Mouse (Mus musculus) forebrain, embryonic 11.5 days (tissue): ENCODE measurements around the gene Ttpal. TPM values are rescaled to one million over a fixed set of nuclear protein-coding genes. Genes with fewer than 3 reads are reported as not detected.
A peak's percentile ranks its signal among the peaks of the same experiment; 100 is the strongest.

Source experiments
- ATAC-seq: fragments of 200-750 bp; cut with Nextera tagmentation; replicated peaks from 2 replicates; pipeline ENCODE4 v1.8.0; 2017; ENCODE audit warnings: moderate TSS enrichment; ENCODE audit not compliant: low FRiP score
- DNase-seq: peaks from one replicate; pipeline ENCODE4 v3.0.0-alpha.2; 2017; ENCODE audit warnings: low spot score
- H3K27ac ChIP-seq: fragments of 300-500 bp; sonication (generic); 2 replicates; pipeline ENCODE4 v1.5.1; 2014; ENCODE audit warnings: low read depth, low read length
- H3K27me3 ChIP-seq: fragments of 300-500 bp; sonication (generic); 2 replicates; pipeline ENCODE4 v1.6.1; 2014; ENCODE audit warnings: mild to moderate bottlenecking, low read length, mixed read lengths; ENCODE audit not compliant: control insufficient read depth, insufficient read depth
- H3K36me3 ChIP-seq: fragments of 300-500 bp; sonication (generic); 2 replicates; pipeline ENCODE4 v1.6.1; 2014; ENCODE audit warnings: mild to moderate bottlenecking, low read length, moderate library complexity, mixed read lengths; ENCODE audit not compliant: control insufficient read depth, insufficient read depth
- H3K4me1 ChIP-seq: fragments of 300-500 bp; sonication (generic); replicated peaks from 2 replicates; pipeline ENCODE4 v1.6.1; 2014; ENCODE audit warnings: low read length, mixed read lengths; ENCODE audit not compliant: control insufficient read depth, insufficient read depth
- H3K4me2 ChIP-seq: fragments of 300-500 bp; sonication (generic); 2 replicates; pipeline ENCODE4 v1.6.1; 2014; ENCODE audit warnings: low read depth, mild to moderate bottlenecking, low read length, moderate library complexity, mixed read lengths; ENCODE audit not compliant: severe bottlenecking
- H3K4me3 ChIP-seq: fragments of 300-500 bp; sonication (generic); 2 replicates; pipeline ENCODE4 v1.5.1; 2014; ENCODE audit warnings: low read depth, low read length
- H3K9ac ChIP-seq: fragments of 300-500 bp; sonication (generic); 2 replicates; pipeline ENCODE4 v1.6.1; 2014; ENCODE audit warnings: low read length
- H3K9me3 ChIP-seq: fragments of 300-500 bp; sonication (generic); 2 replicates; pipeline ENCODE4 v1.6.1; 2016; ENCODE audit warnings: low read length, mixed read lengths; ENCODE audit not compliant: control insufficient read depth
- WGBS: fragments of 180-500 bp; shearing (Covaris S2); extraction: QIAGEN DNeasy Blood & Tissue Kit; methylation state at CpG from one replicate; pipeline ENCODE4 v1.1.7; 2014; 5-methylcytosine and 5-hydroxymethylcytosine counted together
- polyA plus RNA-seq: library from polyadenylated mRNA; unstranded; fragments of >200 nt; fragmentation: Nextera tagmentation; extraction: Ambion mirVana; gene quantifications from 2 replicates; pipeline ENCODE4 v1.2.1, GENCODE M21; 2014

Gene Ttpal
- polyA plus RNA-seq, 1 experiment from 2014 or later = 43.5 TPM

DNA sequence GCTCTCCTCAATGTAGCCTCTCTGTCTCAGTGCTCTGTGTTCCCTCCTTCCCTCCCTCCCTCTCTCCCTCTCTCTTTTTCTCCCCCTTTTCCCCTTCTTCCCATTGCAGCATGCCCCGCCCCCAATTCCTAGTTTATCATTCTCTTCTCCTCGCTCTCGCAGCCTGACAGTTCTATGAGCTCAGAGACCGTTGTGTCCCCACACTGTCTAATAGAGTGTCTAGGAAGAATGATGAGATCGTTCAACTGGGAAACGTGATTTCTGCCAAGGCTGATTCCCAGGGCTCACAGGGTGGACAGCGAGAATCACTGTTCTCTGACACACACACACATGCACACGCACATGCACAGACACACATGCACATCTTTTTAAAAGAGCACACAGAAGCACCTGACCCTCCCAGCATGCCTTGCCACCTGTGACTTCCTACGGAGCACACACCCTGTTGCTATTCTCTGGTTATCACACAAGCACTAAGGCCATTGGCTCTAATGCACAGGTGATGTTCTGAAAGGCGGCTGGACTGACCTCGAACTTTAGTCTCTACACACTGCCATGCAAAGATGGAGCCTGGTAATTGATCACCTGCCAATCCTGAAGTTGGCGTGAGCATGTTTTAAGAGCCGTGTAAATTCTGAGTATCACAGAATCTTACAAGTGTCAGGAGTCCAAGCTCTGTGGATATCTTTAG lies 40.7 kb upstream of the Ttpal start:
- no peak overlapping the region for H3K9ac ChIP-seq
- H3K9me3 ChIP-seq = no peaks in the 10 kb centered on the region
- no peaks in the 10 kb centered on the region for H3K36me3 ChIP-seq
- DNase-seq (no peak), ATAC-seq (no peak)
- H3K27me3 ChIP-seq = no peaks in the 10 kb centered on the region
- no peaks in the 10 kb centered on the region for H3K4me1 ChIP-seq
- no peak overlapping the region for H3K27ac ChIP-seq
- no peak overlapping the region for H3K4me3 ChIP-seq
- no peak overlapping the region for H3K4me2 ChIP-seq
- WGBS = 81% methylated on average over 13 of the region's 13 CpGs

DNA sequence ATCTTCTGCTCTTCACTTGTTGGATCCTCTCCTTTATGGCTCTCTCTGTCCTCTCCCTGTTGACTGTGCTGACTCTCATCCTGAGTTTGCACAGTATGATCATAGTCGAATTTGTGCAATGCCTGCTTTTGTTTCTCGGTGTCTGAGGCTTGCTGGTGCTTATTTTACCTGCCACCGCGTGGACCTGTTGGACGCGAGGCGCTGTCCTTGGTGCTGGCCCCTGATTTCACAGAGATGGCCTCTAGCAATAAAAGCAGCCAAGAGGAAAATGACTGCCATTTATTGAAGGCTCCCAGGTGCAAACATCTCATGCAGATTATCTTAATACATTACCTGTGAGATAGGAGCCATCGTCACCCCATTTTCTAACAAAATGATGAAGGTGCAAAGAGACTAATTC lies 37.5 kb upstream of the Ttpal start:
- Histone ChIP-seq H3K9ac (no peak overlapping the region), H3K36me3 (no peaks in the 10 kb centered on the region), H3K4me3 (no peak overlapping the region), H3K27ac (no peak overlapping the region), H3K9me3 (no peaks in the 10 kb centered on the region), H3K4me2 (no peak overlapping the region), H3K27me3 (no peaks in the 10 kb centered on the region), H3K4me1 (no peaks in the 10 kb centered on the region)
- 34% methylated on average over 8 of the region's 8 CpGs for WGBS
- DNase-seq (peak; percentile 59), ATAC-seq (no peak)

DNA sequence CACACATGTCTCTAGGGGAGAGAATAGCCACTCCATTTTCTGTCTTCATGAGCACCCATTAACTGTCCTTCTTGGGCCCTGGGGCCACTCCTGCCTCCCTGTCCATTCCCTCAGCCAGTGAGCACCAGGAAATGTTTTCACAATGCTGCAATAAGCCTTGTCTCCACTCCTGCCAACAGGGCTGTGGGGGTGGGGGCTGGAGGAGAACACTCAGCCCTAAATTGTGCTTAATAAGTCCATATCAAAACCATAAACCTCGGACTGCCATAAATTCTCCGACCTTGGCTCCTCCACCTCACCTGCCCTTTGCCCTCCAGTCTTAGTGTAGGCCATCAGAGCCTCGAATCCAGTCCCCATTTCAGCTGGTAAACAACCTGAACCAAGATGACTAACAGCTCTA lies 27.8 kb upstream of the Ttpal start:
- ATAC-seq (no peak), DNase-seq (no peak)
- H3K27me3 ChIP-seq = no peaks in the 10 kb centered on the region
- H3K27ac ChIP-seq = no peak overlapping the region
- H3K9me3 ChIP-seq = no peaks in the 10 kb centered on the region
- no peaks in the 10 kb centered on the region for H3K4me1 ChIP-seq
- no peak overlapping the region for H3K9ac ChIP-seq
- no peak overlapping the region for H3K4me3 ChIP-seq
- H3K4me2 ChIP-seq = no peak overlapping the region
- 82% methylated on average over 3 of the region's 3 CpGs for WGBS
- H3K36me3 ChIP-seq = no peaks in the 10 kb centered on the region

DNA sequence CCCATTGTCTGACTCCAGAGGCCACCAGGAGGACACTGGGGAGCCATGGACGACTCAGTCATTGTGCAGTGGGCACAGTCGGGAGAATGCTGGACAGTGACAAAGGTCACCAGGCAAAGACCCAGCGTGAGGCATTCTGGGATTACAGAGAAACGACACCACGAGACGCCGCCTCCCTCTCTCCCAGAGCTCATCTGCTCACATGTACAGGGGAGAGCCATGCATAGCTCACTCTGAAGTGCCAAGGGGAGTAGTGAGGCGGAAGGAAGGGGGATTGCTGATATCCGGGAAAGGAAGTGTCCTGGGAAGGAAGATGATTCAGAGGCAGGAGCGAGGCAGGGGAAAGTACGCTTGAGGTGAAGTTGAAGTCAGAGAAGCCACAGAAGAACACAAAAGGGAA lies 26.9 kb upstream of the Ttpal start:
- Histone ChIP-seq H3K27me3 (no peaks in the 10 kb centered on the region), H3K36me3 (no peaks in the 10 kb centered on the region), H3K9ac (no peak overlapping the region), H3K9me3 (no peaks in the 10 kb centered on the region), H3K4me1 (no peaks in the 10 kb centered on the region), H3K4me2 (no peak overlapping the region), H3K4me3 (no peak overlapping the region), H3K27ac (no peak overlapping the region)
- ATAC-seq = no peak
- 60% methylated on average over 11 of the region's 11 CpGs for WGBS
- no peak for DNase-seq

DNA sequence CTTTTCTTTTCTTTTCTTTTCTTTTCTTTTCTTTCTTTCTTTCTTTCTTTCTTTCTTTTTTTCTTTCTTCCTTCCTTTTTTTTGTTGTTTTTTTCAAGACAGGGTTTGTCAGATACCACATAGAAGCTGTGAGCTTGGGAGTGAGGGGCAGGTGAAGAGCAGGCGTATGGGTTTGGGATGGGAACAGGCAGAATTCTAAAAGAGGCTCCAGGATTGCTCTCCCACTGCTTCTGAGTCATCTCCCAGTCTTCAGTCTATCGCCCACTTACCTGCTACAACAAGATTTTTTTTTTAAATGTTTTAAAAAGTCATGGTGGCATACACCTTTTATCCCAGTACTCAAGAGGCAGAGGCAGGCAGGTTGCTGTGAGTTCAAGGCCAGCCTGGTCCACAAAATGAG lies 24.1 kb upstream of the Ttpal start:
- H3K9me3 ChIP-seq = no peaks in the 10 kb centered on the region
- H3K4me3 ChIP-seq = no peak overlapping the region
- no peaks in the 10 kb centered on the region for H3K4me1 ChIP-seq
- no peaks in the 10 kb centered on the region for H3K27me3 ChIP-seq
- no peak overlapping the region for H3K27ac ChIP-seq
- 80% methylated on average over 2 of the region's 2 CpGs for WGBS
- DNase-seq = no peak
- no peak overlapping the region for H3K9ac ChIP-seq
- no peak overlapping the region for H3K4me2 ChIP-seq
- H3K36me3 ChIP-seq = no peaks in the 10 kb centered on the region
- no peak for ATAC-seq

DNA sequence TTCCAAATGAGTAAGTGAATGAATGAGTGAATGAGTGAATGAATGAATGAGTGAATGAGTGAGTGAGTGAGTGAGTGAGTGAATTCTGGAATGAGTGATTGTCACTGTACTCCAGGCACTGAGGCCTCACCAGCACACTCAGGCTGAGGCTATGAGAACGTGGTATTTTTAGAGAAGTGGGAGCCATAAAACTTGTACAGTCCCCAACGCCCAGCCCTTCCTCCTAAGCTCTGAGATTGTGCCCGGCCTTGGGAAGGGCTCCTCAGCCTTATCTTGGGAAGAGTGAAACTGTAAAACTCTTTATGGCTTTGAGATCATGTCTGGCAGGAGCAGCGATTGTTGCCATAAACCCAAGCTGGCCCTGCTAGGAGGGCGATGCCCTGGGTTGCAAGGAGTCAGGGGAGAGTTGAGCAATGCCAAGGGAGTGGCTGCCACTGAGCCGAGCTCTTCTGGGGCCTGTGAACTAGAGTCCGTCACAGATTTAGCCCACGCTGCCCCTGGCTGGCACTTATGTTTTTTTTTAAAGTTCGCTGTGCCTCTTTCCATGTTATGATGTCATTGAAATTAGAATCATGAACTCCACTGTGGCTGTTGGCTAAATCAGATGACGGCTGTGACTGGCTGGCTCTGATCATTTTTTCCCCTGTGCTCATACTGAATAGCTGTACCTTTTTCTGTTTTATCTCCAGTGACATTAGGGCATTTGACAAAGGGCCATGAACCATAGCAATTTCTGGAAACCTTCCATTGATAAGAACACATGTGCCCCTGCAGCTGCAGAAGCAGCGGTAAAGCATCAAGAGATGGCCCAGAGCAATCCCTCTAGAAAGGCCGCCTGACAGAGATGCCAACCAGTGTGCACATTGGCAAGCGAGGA lies 21.8 kb upstream of the Ttpal start:
- Histone ChIP-seq H3K9me3 (no peaks in the 10 kb centered on the region), H3K27ac (no peak overlapping the region), H3K36me3 (no peaks in the 10 kb centered on the region), H3K9ac (no peak overlapping the region), H3K27me3 (no peaks in the 10 kb centered on the region), H3K4me3 (no peak overlapping the region), H3K4me2 (no peak overlapping the region), H3K4me1 (no peaks in the 10 kb centered on the region)
- whole genome bisulfite sequencing = 88% methylated on average over 13 of the region's 13 CpGs
- DNase-seq (no peak), ATAC-seq (no peak)

DNA sequence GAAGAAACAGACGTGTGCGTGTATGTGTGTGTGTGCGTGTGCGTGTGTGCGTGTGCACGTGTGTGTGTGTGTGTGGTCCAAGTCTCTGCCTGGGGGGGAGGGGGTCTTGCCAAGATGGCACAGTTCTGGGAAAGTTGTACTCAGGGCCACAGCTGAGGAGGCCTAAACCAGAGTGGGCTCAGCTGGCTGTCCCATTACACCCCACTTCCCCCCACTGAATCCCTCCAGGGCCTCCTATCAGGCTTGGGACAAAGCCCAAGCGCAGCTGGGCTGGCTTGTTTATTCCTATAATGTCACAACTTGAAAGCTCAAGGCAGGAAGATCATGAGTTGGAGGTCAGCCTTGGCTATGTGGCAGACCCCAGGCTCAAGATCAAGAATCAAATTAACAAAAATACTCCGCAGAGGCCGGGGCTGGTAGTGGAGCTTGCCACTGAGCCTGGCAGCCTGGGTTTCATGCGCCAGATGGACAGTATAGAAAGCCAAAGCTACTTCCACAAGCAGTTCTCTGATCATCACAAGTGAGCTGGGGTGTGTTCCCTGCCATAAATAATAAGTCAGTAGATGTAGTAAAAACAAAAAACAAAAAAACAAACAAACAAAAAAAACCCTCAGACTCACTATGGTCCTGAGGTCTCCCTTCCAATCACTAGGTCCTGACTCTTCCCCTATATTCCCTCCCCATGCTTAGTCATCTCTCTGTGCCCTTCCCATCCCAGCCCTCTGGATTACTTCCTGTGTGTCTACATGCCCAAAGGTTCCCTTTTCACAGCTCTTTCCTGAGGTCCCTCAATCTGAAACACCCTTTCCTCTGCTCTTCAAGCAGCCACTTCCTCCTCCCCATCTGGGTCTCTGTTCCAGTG lies 18.7 kb upstream of the Ttpal start:
- Histone ChIP-seq H3K4me2 (no peak overlapping the region), H3K4me3 (no peak overlapping the region), H3K27ac (no peak overlapping the region), H3K9me3 (no peaks in the 10 kb centered on the region), H3K27me3 (no peaks in the 10 kb centered on the region), H3K36me3 (no peaks in the 10 kb centered on the region), H3K4me1 (no peaks in the 10 kb centered on the region), H3K9ac (no peak overlapping the region)
- DNase-seq = no peak
- 95% methylated on average over 10 of the region's 10 CpGs for WGBS
- ATAC-seq = no peak

DNA sequence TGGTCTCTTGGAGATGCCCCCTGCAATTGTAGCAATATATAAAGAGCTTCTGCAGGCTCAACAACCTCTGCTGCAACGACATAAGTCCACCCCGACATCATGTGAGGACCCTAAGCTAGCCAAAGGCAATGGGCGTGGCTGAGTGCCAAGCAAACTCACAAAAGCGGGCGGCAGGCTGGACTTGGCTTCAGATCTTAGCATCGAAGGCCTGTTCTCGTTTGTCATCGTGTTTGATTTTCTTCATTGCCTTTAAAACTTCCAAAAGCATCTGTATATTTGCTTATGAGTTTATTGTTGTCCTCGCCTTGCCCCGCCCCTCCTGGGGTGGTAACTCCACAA lies 18.1 kb upstream of the Ttpal start:
- no peaks in the 10 kb centered on the region for H3K36me3 ChIP-seq
- no peaks in the 10 kb centered on the region for H3K4me1 ChIP-seq
- no peak for DNase-seq
- no peaks in the 10 kb centered on the region for H3K9me3 ChIP-seq
- no peak overlapping the region for H3K4me3 ChIP-seq
- no peak for ATAC-seq
- no peak overlapping the region for H3K9ac ChIP-seq
- no peaks in the 10 kb centered on the region for H3K27me3 ChIP-seq
- no peak overlapping the region for H3K4me2 ChIP-seq
- 85% methylated on average over 10 of the region's 10 CpGs for WGBS
- no peak overlapping the region for H3K27ac ChIP-seq
